Mouse (Mus musculus) liver, postnatal 0 days (tissue): ENCODE data around the gene Hist1h2af.

Source experiments
- CTCF ChIP-seq: sonication (generic); IDR thresholded peaks from 2 replicates; pipeline ENCODE4 v1.5.1; 2016; ENCODE audit warnings: antibody characterized with exemption, low read depth
- EP300 ChIP-seq: IDR thresholded peaks from 2 replicates; pipeline ENCODE4 v1.6.1; 2016; ENCODE audit warnings: antibody characterized with exemption, low read depth, mild to moderate bottlenecking

DNA sequence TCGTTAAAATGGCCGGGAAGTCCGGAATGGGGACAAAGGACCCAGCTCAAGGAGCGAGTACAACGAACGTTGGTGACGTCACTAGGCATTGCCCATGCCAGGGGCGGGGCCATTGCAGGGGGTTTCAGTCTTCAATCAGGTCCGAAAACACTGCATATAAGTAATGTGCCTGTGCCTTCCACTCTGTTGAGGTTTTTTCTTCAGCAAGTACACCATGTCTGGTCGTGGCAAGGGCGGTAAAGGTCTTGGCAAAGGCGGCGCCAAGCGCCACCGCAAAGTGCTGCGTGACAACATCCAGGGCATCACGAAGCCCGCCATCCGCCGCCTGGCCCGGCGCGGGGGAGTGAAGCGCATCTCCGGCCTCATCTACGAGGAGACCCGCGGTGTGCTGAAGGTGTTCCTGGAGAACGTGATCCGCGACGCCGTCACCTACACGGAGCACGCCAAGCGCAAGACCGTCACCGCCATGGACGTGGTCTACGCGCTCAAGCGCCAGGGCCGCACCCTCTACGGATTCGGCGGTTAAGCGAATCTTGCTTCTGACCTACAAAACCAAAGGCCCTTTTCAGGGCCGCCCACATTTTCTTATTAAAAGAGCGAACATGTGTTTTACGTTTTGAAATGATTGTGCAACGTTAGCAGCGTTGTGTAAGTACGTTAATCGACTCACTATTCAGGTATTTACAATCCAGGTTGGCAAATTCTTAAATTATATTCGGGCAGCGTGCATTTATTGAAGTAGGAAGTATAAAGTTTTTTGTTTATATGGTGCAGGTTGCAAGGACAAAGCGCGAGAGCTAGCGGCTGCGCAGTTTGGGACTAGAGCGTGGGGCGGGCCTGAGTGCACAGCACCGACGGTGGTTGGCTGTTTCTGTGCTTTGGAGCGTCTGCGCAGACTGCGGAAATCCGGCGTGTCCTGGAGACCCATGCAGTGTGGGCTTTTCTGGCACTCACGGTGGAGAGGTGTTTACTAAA lies 2.5 kb upstream of the Hist1h2af start, which contains the start of gene Hist1h4h:
- TF ChIP-seq CTCF: no peak
- peak; percentile 92 for TF ChIP-seq EP300
